Mouse (Mus musculus): ENCODE data around the gene Lrfn4.
"Not testable (repeated sequence)": the region's sequence is repeated elsewhere in the genome, so short reads cannot be mapped to it uniquely, and the experiment has no call there.

Gene Lrfn4

DNA sequence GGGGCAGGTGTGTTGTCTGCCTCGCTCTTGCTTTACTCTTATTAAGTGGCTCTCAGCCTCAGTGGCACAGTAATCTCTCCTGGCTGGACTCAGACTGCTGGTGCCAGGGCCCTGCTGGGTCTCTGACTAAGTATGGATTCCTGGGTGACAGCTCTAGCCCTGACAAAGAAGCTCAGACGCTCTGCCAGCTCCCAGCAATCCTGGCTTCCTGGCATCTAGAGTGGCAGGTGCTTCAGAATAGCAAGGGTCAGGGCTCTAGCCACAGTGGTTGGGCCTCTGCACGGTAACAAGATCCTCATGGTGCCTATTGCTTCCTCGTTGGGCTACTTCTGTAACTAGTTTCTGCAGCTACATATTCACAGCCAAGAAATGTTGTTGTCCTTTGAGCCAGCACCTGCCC lies 5.4 kb downstream of the Lrfn4 start:
- no peak for DNase-seq (ENCODE audit: low spot score)

DNA sequence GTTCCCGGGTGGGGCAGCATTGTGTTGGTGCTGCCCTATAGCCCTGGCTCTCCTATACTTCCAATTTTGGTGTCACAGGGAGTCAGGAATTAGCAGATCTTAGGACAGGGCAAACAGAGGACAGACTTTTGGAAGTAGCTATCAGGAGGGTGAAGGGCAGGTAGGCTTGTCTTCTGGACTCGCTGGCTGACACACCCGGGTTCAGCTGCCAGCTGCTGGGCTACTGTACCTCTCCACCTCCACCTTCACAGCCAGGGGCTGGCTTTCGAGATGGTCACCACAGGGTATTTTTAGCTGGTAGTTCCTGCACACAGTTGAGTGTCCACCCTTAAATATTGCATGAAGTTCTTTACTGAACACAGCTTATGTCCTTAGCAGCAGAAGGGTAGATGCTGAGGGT lies 7.0 kb downstream of the Lrfn4 start:
- no peak for DNase-seq (ENCODE audit: low spot score)

DNA sequence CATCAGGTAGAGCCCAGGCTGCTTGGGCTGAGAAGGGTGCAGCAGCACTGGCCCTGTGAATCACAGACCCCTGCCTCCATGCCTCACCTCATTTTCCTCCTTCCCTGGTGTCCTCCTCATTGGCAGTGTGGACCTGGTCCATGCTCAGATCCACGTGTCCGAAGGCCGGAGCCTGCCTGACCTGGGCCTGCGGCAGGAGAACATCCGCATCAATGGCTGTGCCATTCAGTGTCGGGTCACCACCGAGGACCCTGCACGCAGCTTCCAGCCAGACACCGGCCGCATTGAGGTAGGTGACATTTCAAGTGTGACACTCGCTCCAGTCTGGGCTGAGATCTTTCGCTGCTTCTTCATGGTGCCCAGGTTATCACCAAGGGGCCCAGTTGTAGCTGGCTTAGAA lies 8.1 kb downstream of the Lrfn4 start:
- no peak for DNase-seq (ENCODE audit: low spot score)

DNA sequence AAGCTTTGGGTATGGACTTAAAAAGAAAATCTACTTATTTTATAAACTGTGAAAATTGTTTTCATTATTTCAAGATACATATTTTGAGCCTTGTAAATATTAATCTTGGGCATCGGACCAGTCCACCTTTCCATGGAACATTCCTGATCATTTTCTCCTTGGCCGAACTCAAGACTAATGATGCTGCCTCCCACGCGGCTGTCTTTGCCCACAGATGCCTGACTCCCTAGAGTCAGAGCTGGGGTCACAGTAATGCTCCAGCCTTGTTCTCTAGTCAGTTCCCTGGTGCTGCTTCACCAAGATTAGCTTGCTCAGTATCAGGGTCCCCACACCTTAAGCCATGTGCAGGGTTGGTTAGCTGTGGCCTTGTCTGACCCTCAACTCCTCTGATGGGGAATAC lies 9.8 kb downstream of the Lrfn4 start:
- no peak for DNase-seq (ENCODE audit: low spot score)

DNA sequence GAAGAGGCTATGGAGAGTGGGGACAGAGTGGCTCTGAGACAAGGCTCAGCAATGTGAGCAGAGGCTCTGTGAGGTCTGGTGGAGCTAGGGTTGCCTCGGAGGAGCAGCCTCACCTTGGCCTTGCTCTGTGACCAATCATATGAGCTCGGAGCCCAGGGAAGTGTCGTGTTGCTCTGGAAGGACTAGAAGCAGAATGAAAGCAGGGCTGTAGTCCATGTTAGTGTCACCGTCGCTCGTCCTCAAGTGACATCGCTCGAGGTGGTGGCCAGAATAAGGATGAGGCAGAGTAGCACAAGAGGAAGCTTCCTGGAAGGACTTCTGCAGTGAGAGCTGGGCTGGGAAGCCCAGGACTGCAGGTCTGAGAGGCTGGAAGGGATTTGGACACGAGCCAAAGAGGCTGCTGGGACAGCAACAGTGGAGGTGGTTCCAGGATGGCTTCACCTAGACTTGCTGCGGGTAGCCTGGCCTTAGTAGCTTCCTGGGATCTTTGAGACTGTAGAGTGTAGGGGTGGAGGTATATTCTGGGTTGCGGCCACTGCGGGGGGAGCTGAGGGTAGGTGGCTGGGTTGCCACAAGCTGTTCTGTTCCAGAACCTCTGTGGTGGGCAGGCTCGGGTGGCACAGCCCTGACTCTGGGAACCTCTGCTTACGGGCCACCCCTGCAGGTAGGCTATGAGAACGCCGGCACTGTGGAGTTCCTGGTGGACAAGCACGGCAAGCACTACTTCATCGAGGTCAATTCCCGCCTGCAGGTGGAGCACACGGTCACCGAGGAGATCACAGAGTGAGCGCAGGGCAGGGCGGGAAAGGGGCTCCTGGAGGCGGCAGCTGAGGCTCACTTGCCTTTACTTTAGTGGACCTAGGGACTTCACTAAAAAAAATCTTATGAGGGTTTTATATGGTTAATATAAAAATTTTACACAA lies 11.4 kb downstream of the Lrfn4 start:
- DNase-seq (ENCODE audit: low spot score), result no peak

DNA sequence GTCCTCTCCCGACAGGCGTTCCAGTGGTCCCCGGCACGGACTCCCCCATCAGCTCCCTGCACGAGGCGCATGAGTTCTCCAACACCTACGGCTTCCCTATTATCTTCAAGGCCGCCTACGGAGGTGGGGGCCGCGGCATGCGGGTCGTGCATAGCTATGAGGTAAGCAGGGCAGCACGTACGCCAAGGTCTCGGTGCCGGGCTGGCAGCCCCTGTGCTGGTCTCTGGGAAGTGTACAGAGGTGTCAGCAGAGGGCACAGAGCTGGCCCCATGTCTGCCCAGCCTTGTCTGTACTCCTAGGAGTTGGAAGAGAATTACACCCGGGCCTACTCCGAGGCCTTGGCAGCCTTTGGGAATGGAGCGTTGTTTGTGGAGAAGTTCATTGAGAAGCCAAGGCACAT lies 13.0 kb downstream of the Lrfn4 start:
- no peak for DNase-seq (ENCODE audit: low spot score)

DNA sequence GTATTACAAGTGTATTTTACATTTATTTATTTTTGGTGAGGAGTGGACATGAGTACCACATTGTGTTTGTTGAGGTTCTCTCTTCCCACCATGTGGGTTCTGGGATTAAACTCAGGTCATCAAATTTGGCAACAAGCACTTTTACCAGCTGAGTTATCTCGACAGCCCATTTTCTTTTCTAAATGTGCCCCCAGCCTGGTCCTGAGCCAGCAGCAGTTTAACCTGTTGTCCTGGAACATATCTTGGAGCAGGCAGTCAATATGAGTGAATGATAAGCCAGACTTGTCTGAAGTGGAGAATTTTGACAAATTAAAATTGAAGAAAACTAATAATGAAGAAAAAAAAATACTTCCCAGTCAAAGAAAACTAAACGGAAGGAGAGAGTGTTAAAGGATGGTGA lies 19.4 kb downstream of the Lrfn4 start:
- DNase-seq (ENCODE audit: low spot score), result no peak

DNA sequence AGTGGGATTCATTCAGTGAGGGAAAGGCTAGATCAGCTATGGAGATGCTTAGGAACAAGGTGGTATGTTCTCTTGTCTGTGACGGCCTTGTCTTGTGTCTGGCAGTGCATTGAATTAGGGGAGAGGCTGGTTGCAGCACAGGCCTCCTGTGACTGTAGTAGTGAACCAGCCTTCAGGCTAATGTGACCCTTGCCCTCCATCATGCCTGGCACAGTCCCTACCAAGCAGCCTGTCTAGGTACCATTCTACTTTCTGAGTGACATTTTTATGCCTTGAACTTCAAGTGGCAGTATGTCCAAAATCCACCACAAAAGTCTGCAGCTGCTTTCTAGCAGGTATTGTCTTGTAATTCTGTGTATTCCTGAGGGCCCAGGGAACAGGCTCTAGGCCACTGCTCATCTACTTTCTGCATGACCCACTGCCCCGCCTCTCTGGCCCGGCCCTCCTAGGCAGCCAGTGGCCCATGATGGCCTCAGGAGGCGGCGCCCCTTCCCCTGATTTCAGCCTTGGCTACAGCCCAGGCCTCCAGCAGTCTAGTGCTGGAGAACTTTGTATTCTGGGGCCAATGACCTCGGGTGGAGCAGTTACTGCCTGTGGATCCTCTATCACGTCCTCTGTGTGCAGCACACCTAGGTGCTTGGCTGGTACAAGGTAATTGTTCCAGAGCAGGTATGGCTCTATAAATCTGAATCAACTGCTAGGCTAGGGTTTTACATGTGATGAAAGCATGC lies 21.5 kb downstream of the Lrfn4 start:
- DNase-seq (ENCODE audit: low spot score), result peak; percentile 88

DNA sequence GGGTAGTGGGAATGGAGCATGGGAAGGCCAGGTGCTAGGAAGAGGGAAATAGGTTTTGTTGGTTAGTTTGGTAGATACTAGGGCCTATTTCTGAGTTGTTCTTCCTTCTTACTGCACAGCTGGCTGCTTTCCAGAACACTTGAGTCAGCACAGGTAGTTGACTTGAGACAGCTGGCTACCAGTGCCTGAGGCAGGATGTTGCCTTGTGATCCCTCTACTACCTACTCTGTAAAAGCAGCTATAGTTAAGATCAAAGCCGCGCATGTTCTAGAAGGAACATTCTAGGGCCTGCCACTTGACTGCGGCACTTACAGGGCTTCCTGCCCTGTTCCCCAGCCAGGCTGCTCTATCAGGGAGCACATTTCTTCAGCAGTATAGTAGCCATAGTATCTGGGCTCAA lies 25.4 kb downstream of the Lrfn4 start:
- DNase-seq (ENCODE audit: low spot score), result no peak

DNA sequence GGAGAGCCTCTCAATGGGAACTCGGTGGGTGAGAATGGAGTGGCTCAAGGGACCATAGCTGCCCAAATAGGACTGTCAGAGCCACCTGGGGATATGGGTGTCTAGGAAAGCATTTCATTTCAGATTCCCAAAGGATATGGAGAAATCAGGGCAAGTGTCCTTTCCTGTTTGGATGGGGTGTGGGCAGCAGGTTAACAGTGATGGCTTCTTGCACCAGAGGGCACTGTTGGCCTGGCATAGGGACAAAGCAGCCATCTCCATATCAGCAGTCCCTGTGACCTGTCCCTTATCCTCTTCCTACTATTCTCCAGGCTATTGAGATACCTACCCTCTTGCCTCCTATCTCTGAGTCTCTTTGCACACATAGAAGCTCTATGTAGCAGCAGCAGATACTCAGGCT lies 26.4 kb downstream of the Lrfn4 start:
- DNase-seq (ENCODE audit: low spot score), result peak; percentile 54

DNA sequence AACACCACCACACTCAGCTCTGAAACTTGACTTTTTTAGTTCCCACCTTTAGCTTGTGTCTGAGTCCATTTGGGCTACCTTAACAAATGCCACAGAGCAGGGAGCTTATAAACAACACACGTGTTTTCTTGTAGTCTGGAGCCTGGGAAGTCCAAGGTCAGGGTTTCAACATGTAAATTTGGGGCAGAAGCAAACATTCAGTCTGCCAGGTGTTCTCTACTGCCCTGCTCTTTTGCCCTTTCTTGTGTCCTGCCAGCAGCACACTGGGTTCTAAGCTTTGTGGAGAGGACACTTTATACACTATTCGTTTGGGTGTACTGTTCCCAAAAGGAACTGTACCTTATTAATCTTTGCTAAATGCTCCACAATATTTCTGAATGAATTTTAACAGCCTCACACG lies 27.0 kb downstream of the Lrfn4 start:
- no peak for DNase-seq (ENCODE audit: low spot score)

DNA sequence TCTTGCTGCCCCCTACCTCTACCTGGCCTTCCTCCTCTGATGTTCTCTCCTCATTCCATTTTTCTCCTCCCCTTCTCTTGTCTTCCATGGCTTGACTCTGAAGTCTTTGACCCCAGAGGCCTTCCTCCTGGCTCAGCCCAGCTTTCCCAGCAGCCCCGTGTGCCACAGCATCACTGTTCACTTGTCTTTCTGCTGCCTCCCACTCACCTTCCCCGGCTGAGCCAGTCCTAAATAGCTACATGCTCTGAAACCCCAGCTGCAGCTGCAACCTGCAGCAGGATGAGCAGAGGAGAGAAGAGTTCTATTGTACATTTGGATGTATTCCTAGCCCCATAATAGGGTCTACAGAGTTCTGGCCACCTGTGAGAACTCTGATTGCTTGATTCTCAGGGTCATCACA lies 28.0 kb downstream of the Lrfn4 start:
- no peak for DNase-seq (ENCODE audit: low spot score)

DNA sequence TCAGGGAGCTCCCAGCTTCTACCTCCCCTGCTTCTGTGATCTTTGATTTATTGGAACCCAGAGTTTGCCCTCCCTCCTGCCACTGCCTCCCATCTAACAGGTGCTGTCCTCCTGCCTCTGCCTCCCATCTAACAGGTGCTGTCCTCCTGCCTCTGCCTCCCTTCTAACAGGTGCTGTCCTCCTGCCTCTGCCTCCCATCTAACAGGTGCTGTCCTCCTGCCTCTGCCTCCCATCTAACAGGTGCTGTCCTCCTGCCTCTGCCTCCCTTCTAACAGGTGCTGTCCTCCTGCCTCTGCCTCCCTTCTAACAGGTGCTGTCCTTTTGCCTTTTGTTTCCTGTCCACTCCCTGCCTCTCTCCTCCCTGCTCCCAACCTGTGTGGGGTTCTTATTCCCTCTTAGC lies 28.7 kb downstream of the Lrfn4 start:
- DNase-seq (ENCODE audit: low spot score), result not testable (repeated sequence)

DNA sequence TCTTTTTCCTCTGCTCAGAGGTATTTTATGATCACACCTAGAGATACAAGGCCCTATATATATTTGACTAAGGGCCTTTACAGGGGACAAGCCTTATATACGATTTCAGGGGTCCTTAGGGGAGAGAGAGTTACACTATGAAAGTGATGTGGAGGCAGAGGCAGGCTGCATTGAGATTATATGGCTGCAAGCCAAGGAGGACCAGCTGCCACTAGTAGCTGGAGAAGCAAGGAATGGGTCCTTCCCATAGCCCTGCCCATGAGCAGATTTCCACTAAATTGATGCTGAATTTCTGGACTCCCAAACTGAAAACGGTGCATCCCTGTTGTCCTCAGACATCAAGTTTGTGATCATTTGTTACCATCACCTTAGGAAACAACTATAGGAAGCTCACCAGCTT lies 31.6 kb downstream of the Lrfn4 start:
- no peak for DNase-seq (ENCODE audit: low spot score)

DNA sequence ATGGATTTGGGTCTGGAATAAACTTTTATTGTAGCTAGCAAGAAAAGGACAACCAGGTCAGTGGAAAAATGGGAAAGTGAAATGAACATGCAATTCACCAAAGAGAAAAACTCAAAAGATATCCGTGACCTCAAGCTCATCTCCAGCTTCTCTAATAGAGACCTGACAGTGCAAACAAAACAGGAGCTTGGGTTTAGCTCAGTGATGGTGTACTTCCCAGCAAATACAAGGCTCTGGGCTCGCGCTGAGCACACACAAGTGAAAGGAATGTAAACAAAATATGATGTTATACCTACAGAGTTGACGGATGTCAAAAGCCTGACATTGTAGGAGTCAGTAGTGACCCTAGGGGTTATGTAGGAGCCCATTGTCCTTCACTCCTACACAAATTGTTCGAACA lies 36.2 kb downstream of the Lrfn4 start:
- DNase-seq (ENCODE audit: low spot score), result no peak

DNA sequence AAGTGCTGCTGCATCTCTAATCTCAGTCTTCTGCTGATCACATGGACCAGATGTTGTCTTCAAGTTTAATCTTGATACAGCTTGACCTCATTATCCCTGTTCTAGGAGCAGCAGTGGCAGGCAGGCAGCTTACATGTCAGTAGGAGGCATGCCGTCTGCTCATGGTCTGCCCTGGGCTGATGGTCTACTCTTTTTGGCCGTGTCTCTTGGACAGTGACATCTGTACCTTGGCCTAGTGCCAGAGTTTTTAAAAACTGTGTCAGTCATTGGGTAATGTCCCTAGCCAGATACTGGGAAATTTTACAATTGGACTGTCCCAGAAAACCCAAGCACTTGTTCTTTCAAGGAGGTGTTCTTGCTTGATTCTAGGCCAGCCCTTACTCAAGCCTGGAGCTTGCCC lies 36.7 kb downstream of the Lrfn4 start:
- DNase-seq (ENCODE audit: low spot score), result peak; percentile 92

DNA sequence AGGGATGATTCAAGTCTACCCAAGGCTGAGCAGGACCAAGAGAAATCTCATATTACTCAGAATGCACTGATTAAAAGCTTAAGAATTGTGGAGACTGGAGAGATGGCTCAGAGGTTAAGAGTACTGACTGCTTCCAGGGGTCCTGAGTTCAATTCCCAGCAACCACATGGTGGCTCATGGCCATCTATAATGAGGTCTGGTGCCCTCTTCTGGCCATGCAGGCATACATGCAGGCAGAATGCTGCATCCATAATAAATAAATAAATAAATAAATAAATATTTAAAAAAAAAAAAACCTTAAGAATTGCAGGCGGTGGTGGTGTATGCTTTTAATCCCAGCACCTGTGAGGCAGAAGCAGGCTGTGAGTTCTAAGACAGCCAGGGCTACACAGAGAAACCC lies 42.2 kb downstream of the Lrfn4 start:
- no peak for DNase-seq (ENCODE audit: low spot score)

DNA sequence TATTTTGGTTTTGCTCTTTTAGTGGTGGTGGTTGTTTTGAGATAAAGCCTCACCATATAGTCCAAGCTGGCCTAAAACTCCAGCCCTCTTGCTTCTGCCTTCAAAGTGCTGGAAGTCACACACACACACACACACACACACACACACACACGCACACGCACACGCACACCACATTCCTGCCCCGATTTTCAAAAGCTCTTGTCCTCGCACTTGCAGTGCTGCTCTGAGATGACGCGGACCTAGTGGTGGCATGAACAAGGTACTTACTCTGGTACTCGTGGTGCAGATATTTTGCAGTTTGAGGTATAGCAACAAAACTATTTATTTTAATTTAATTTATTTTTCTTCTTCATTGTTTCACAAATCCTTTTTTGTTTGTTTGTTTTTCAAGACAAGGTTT lies 43.0 kb downstream of the Lrfn4 start:
- DNase-seq (ENCODE audit: low spot score), result no peak

DNA sequence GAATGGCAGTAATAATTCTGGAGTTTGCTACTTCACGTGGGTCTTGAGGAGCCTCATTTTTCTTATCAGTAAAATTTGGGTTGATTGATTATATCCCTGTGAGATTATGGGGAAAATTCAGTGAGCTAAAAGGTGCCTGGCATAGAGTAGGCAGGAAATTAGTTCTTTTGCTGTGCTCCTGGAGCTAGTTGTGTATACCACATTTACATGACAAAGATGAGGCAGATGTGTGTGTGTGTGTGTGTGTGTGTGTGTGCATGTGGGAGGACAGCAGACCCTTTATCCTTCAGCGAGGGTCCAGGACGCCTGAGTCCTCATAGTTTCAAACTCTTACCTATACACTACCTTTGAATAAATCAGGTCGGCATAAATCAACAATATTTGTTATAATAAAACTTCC lies 43.4 kb downstream of the Lrfn4 start:
- DNase-seq (ENCODE audit: low spot score), result no peak

DNA sequence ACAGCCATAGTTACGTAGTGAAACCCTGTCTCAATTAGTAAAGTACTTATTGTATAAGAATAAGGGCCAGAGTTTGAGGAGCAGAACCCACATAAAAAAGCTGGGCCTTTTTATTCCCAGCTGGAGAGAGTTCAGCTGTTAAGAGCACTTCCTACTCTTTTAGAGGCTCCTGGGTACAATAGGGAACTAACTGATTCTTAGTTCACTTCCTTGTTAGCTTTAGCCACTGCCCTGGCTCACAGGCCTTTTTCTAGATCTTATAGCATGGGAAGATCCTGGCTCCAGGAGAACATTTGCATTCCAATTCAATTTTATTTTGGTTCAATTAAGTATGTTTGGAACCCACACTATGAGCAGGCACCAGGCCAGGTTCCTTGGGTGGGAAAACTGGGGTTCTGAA lies 43.8 kb downstream of the Lrfn4 start:
- DNase-seq (ENCODE audit: low spot score), result no peak

DNA sequence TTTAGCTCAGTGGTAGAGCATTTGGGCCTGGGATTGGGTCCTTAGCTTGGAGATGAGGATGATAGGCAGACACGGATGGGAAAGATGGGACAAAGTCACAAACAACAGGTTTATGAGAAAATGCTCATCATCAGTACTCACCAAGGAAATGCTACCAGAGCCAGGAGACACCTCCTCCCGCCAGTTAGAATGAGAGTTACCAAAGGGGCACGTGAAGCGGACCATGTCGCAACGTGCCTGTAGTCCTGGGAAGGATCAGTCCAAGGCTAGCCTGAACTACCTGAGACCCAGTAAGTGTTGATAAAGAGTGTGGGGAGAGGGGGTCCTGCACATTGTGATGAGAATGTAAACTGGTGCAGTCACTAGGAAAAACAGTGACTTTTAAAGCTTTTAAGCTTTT lies 44.7 kb downstream of the Lrfn4 start:
- no peak for DNase-seq (ENCODE audit: low spot score)

DNA sequence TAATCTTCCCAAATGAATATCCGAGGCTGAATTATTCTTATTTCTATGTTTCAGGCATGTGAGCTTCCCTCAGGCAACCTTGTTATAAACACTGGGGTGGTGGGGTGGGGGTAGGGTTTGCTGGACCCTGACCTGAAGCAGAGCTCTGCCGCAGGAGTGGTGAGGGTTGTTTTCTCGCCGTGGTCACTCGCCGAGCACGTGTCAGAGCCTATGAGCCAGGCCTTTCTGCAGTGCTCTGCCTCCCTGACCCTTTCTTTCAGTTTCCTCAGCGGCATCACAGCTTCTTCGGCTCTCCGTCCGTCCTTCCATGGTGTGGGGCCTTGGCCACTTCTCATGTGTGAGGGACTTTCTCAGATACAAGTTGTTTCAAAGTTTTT lies 45.2 kb downstream of the Lrfn4 start:
- DNase-seq (ENCODE audit: low spot score), result no peak

DNA sequence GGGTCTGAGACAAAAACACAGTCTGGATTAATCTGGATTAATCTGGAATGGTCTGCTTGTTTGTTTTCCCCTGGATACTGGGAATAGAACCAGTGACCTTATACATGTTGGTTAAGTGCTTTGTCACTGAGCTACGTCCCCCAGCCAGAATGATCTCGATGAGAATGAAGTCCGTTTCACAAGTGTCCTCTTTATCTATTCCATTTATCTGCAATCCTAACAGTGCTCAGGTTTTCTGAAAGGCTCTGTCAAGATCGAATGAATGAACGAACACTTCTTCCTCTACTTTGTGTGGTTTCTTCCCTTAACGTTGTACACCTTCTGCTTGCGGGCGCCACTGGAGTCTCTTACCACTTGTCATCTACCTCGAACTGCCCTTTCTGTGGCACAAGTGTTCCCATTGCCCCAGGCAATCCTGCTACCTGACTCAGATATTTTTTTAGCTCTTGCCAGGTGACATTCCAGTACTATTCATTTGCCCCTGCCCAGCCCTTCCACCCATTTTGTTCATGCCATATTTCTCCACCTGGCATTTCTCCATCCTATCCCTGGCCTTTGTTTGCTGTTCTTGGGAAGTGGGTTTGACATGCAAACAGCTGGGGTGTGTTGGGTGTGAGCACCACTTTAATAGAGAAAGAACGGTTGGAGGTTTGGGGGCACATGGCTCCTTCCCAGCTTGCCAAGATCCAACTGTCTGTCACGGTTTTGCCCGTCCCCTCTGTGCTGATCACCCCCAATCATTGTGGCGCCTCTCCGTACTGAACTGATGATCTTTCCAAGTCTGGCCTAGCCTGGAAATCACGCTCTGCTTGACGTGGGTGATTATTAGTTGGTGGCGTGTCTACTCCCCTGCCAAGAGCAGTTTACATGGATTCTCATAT lies 45.9 kb downstream of the Lrfn4 start:
- DNase-seq (ENCODE audit: low spot score), result no peak

All from adipocyte (in vitro differentiated cells).